Mouse (Mus musculus): ENCODE measurements around the gene Kcnj12. TPM values are rescaled to one million over a fixed set of nuclear protein-coding genes. Genes with fewer than 3 reads are reported as not detected.

The Kcnj12 gene
- polyA plus RNA-seq (2015; fragmentation: Nextera tagmentation; extraction: Ambion mirVana) = 0.44 and 0.77 TPM in 2 replicates

GRCm38 (mm10) chr11:61022550-61023391, at the start of gene Kcnj12:
Gene Kcnj12, plus strand, starts transcription at chr11:61022564.
- peak within 1 kb of the TSS; percentile 50 for H3K4me3 ChIP-seq
- H3K4me2 ChIP-seq = peak within 1 kb of the TSS; percentile 94
- H3K9ac ChIP-seq = peak within 1 kb of the TSS; percentile 24; the same call in 1 of the 2 replicates
- no peaks in the 10 kb centered on the region for H3K9me3 ChIP-seq
- no peak for ATAC-seq (ENCODE audit: borderline replicate concordance, extremely low read depth, low FRiP score, low TSS enrichment)
- under 1% methylated on average over 68 of the region's 81 CpGs for WGBS
- peaks cover 15% of the 10 kb centered on the region; the same call in 1 of the 2 replicates for H3K4me1 ChIP-seq
- H3K36me3 ChIP-seq = no peaks in the 10 kb centered on the region
- peaks cover 73% of the 10 kb centered on the region for H3K27me3 ChIP-seq
- no peak within 1 kb of the TSS for H3K27ac ChIP-seq

DNA sequence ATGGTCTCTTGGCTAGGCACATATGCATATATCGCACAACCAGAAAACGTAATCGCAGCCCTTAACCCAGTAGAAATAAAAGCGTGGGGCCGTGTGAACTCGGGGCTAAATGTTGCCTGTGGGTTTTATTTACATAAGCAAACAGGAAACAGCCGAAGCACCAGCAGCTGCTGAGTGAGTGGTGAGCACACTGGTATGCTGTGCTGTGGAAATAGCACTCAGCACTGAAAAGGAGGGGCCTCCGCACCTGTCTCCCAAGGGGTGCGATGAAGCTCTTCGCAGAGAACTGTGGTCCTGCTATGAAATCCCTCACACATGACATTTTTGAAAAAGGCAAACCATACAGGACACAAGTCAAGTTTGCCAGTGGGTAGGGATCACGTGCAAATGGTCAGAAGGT, 47.3 kb upstream of the Kcnj12 start:
- Histone ChIP-seq H3K27ac (no peak overlapping the region), H3K27me3 (no peaks in the 10 kb centered on the region), H3K4me3 (no peak overlapping the region), H3K9me3 (no peaks in the 10 kb centered on the region), H3K4me1 (0 out of 2 replicates have a peak, but pooled peaks cover 7% of the 10 kb centered on the region), H3K4me2 (no peak overlapping the region), H3K9ac (no peak overlapping the region), H3K36me3 (no peaks in the 10 kb centered on the region)
- ATAC-seq (ENCODE audit: borderline replicate concordance, extremely low read depth, low FRiP score, low TSS enrichment) = no peak
- WGBS = 55% methylated on average over 11 of the region's 11 CpGs

DNA sequence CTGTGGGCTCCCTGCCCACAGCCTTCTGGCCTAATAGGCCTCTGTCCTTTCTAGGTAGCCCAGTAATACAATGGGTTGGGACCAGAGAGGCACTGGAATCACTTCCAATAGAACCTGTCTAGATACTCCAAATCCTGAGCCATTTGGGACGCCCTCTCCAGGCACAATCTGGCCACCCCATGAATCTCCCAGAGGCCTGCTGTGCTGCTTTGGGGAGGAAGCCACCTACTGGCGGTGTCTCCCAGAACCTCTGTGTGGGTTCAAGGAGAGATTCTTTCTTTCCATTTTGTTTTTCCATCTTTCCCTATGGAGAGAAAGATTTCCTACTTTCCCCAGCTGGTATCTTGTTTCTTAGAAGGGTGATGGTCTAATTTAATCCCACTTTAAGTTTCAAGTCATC, 46.1 kb upstream of the Kcnj12 start:
- Histone ChIP-seq H3K9me3 (no peaks in the 10 kb centered on the region), H3K4me3 (no peak overlapping the region), H3K4me2 (no peak overlapping the region), H3K27ac (no peak overlapping the region), H3K4me1 (0 out of 2 replicates have a peak, but pooled peaks cover 7% of the 10 kb centered on the region), H3K27me3 (no peaks in the 10 kb centered on the region), H3K9ac (no peak overlapping the region), H3K36me3 (no peaks in the 10 kb centered on the region)
- no peak for ATAC-seq (ENCODE audit: borderline replicate concordance, extremely low read depth, low FRiP score, low TSS enrichment)
- WGBS = 70% methylated on average over 2 of the region's 2 CpGs

DNA sequence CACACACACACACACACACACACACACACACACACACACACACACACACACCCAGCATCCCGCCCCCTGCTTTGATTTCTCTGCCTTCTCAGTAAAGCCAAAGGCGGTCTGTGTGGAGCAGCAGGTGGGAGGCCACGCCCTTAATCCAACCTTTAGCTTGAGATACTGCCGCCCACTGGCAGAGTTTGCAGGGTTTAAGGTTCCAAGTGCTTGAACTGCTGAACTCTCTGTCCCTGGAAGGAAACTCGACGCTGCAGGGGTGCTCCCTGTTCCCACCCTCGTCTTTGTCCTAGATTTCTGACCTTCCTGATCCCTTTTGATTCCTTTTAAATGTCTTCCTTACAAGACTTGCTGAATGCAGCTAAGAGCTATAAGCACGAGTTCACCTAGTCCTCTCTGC, 45.6 kb upstream of the Kcnj12 start:
- no peak overlapping the region for H3K4me2 ChIP-seq
- H3K27ac ChIP-seq = no peak overlapping the region
- H3K9ac ChIP-seq = no peak overlapping the region
- H3K9me3 ChIP-seq = no peaks in the 10 kb centered on the region
- no peak for ATAC-seq (ENCODE audit: borderline replicate concordance, extremely low read depth, low FRiP score, low TSS enrichment)
- no peaks in the 10 kb centered on the region for H3K36me3 ChIP-seq
- H3K4me3 ChIP-seq = no peak overlapping the region
- H3K4me1 ChIP-seq = peaks cover 7% of the 10 kb centered on the region
- WGBS = 30% methylated on average over 8 of the region's 8 CpGs
- H3K27me3 ChIP-seq = no peaks in the 10 kb centered on the region

DNA sequence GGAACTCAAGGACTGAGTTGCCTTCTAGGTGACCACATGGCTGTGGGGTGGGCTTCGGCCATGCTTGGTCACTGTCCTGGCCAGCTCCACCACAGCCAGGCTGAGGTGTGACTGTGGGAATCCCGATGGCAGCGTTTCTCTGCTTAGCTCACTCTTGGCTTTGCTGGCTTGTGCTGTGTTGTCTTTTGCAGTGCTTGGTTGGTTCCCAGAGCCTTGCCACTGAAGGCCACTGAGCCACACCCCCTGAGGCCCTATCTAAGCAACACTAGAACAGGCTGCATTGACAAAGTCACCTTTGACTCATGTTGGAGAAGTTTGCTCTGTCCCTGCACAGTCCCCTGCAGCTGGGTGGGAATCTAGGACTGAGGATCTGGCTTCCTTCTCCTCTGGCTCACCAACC, 45.2 kb upstream of the Kcnj12 start:
- ATAC-seq (ENCODE audit: borderline replicate concordance, extremely low read depth, low FRiP score, low TSS enrichment) = no peak
- Histone ChIP-seq H3K9ac (no peak overlapping the region), H3K36me3 (no peaks in the 10 kb centered on the region), H3K9me3 (no peaks in the 10 kb centered on the region), H3K4me2 (no peak overlapping the region), H3K4me1 (peaks cover 11% of the 10 kb centered on the region), H3K4me3 (no peak overlapping the region), H3K27ac (no peak overlapping the region), H3K27me3 (no peaks in the 10 kb centered on the region)
- 52% methylated on average over 3 of the region's 3 CpGs for WGBS

GRCm38 (mm10) chr11:60978658-60979057, 43.7 kb upstream of the Kcnj12 start:
- H3K36me3 ChIP-seq = no peaks in the 10 kb centered on the region
- H3K4me1 ChIP-seq = peaks cover 15% of the 10 kb centered on the region
- no peaks in the 10 kb centered on the region for H3K9me3 ChIP-seq
- no peak overlapping the region for H3K27ac ChIP-seq
- 45% methylated on average over 2 of the region's 2 CpGs for WGBS
- H3K4me3 ChIP-seq = no peak overlapping the region
- H3K27me3 ChIP-seq = no peaks in the 10 kb centered on the region
- no peak overlapping the region for H3K9ac ChIP-seq
- H3K4me2 ChIP-seq = no peak overlapping the region
- no peak for ATAC-seq (ENCODE audit: borderline replicate concordance, extremely low read depth, low FRiP score, low TSS enrichment)

DNA sequence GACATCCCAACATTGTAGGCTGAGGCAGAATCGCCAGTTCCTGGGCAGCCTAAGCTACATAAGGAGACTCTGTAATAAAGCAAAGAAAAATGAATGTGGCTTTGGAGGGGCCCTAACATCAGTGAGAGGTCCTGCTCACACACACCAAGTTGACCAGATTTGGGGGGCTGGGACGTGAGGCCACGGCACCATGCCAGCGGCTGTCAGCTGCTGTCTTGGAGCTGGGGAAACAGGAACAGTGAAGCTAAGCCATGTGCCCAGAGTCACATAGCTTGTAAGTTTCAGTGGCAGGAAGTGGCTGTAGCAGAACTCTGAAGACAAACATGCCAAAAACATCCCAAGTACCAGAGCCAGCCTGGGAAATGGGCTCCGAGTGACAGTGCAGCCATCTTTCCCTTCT, 42.6 kb upstream of the Kcnj12 start:
- H3K9me3 ChIP-seq = no peaks in the 10 kb centered on the region
- no peak for ATAC-seq (ENCODE audit: borderline replicate concordance, extremely low read depth, low FRiP score, low TSS enrichment)
- no peaks in the 10 kb centered on the region for H3K36me3 ChIP-seq
- H3K27ac ChIP-seq = no peak overlapping the region
- no peak overlapping the region for H3K4me2 ChIP-seq
- H3K4me1 ChIP-seq = peaks cover 15% of the 10 kb centered on the region
- H3K4me3 ChIP-seq = no peak overlapping the region
- H3K27me3 ChIP-seq = no peaks in the 10 kb centered on the region
- H3K9ac ChIP-seq = no peak overlapping the region
- WGBS = 59% methylated on average over 5 of the region's 5 CpGs

- Histone ChIP-seq H3K9me3 (no peaks in the 10 kb centered on the region), H3K9ac (no peak overlapping the region), H3K4me2 (no peak overlapping the region), H3K27me3 (no peaks in the 10 kb centered on the region), H3K4me1 (peaks cover 9% of the 10 kb centered on the region), H3K27ac (no peak overlapping the region), H3K4me3 (no peak overlapping the region), H3K36me3 (no peaks in the 10 kb centered on the region)
- peak; percentile 69 for ATAC-seq (ENCODE audit: borderline replicate concordance, extremely low read depth, low FRiP score, low TSS enrichment)
- 42% methylated on average over 14 of the region's 14 CpGs for WGBS
These were observed 40.5 kb upstream of the Kcnj12 start for GRCm38 (mm10) chr11:60981693-60982486.

DNA sequence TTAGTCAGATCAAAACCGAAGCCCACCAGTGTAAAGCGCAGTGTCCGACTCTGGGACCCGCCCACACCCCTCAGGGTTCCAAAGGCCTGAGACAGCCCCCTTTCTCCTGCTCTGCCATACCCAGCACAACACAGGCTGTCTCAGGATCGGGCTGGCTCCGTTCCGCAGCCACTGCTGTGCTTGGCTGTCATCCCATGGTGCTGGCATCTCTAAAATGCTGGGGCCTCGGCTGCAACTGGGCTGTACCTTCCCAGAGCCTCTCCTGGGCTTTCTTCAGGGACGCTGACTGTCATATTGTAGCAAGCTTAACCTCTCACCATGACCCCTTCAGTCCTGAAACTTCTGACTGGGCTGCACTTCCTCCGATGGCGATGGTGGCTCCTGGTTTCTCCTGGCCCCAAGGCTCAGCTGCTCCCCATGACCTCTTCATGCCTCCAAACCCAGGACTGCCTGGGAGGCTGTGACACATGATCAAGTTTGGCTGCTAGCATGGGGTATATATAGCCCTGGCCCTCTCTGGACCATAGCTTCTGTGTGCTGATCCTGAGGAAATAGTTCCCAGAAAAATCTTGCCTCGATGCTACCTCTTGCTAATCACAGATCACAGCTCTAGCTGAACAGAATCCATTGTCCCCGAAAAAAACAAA, 37.3 kb upstream of the Kcnj12 start:
- WGBS = 63% methylated on average over 13 of the region's 13 CpGs
- no peak overlapping the region for H3K4me2 ChIP-seq
- ATAC-seq (ENCODE audit: borderline replicate concordance, extremely low read depth, low FRiP score, low TSS enrichment) = no peak
- no peaks in the 10 kb centered on the region for H3K9me3 ChIP-seq
- no peak overlapping the region for H3K9ac ChIP-seq
- no peaks in the 10 kb centered on the region for H3K27me3 ChIP-seq
- no peaks in the 10 kb centered on the region for H3K36me3 ChIP-seq
- peaks cover 9% of the 10 kb centered on the region for H3K4me1 ChIP-seq
- no peak overlapping the region for H3K27ac ChIP-seq
- H3K4me3 ChIP-seq = no peak overlapping the region

- 70% methylated on average over 3 of the region's 3 CpGs for WGBS
These were observed 31.9 kb upstream of the Kcnj12 start for GRCm38 (mm10) chr11:60990428-60990827.

DNA sequence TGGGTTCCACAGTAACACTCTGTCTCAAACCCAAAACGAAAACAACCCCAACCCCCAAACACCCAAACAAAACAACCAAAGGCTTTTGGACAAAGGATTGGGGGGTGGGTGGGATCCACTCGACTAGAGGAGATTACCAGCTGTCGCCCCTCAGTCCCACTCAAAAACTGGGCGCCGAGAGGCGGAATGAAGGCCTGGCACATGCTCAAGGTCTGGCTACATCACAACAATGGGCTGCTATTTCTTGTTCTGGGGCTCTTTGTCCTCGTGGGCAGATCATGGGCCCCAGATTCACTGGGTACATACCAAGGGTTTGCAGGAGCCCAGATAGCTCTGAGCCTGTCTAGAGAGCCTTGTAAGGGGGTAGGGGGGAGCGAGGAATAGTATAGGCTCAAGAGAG, 19.6 kb upstream of the Kcnj12 start:
- ATAC-seq (ENCODE audit: borderline replicate concordance, extremely low read depth, low FRiP score, low TSS enrichment) = no peak
- 67% methylated on average over 8 of the region's 8 CpGs for WGBS
- no peak overlapping the region for H3K4me2 ChIP-seq
- H3K36me3 ChIP-seq = no peaks in the 10 kb centered on the region
- no peak overlapping the region for H3K4me3 ChIP-seq
- H3K9me3 ChIP-seq = no peaks in the 10 kb centered on the region
- H3K4me1 ChIP-seq = peaks cover 8% of the 10 kb centered on the region
- H3K27ac ChIP-seq = no peak overlapping the region
- H3K27me3 ChIP-seq = no peaks in the 10 kb centered on the region
- H3K9ac ChIP-seq = no peak overlapping the region

More at GRCm38 (mm10) chr11:60990428-60990827, 31.9 kb upstream of the Kcnj12 start:
- no peak for ATAC-seq (ENCODE audit: borderline replicate concordance, extremely low read depth, low FRiP score, low TSS enrichment)
- Histone ChIP-seq H3K27ac (no peak overlapping the region), H3K9ac (no peak overlapping the region), H3K4me2 (no peak overlapping the region), H3K27me3 (no peaks in the 10 kb centered on the region), H3K36me3 (no peaks in the 10 kb centered on the region), H3K9me3 (no peaks in the 10 kb centered on the region), H3K4me3 (no peak overlapping the region), H3K4me1 (no peaks in the 10 kb centered on the region)

Measured in lung, embryonic 15.5 days (tissue).